Mouse (Mus musculus) megakaryocyte progenitor cell, adult 5-6 weeks (primary cell): ENCODE measurements around the gene Tfcp2. TPM values are rescaled to one million over a fixed set of nuclear protein-coding genes. Genes with fewer than 3 reads are reported as not detected.

ENCODE experiments used
- ATAC-seq: replicated peaks from 2 replicates; pipeline ENCODE4 v1.8.0; 2016; ENCODE audit warnings: mild to moderate bottlenecking, moderate TSS enrichment, inconsistent platforms; ENCODE audit not compliant: poor library complexity
- total RNA-seq, 2 experiments: library from RNA; stranded (forward) in 1 of 2; stranded (reverse) in 1 of 2; fragments of 157-497, 149-512 nt in 1 of 2; fragments of 200-1000 nt in 1 of 2; gene quantifications; 2 replicates each; pipeline versions ENCODE4 v1.2.3 to v1.2.4; 2015 to 2017

Tfcp2 gene
- total RNA-seq, 2 experiments from 2014 or later, result 5.8 to 6.0 TPM

GRCm38 (mm10) chr15:100448572-100448971 lies 103.2 kb downstream of the Tfcp2 start:
- ATAC-seq, result no peak

Other genes starting within 250 kb of the Tfcp2 start
- 15.0 and 17.7 TPM in 2 replicates for gene Mettl7a1, start 247.9 kb downstream of the Tfcp2 start, total RNA-seq (2015)
- gene Mettl7a1, start 247.9 kb downstream of the Tfcp2 start, total RNA-seq (2017), result 49.5 and 63.2 TPM in 2 replicates
- gene Mettl7a3, start 217.1 kb downstream of the Tfcp2 start, total RNA-seq (2015), result not detected in 2 replicates
- gene Mettl7a3, start 217.1 kb downstream of the Tfcp2 start, total RNA-seq (2017), result 0.10 TPM in 1 of 2 replicates, not detected in the other
- gene Methig1, start 198.9 kb downstream of the Tfcp2 start, total RNA-seq (2015), result not detected in 2 replicates
- gene Methig1, start 198.9 kb downstream of the Tfcp2 start, total RNA-seq (2017), result not detected in 2 replicates
- not detected in 2 replicates for gene Mettl7a2, start 198.8 kb downstream of the Tfcp2 start, total RNA-seq (2015)
- gene Mettl7a2, start 198.8 kb downstream of the Tfcp2 start, total RNA-seq (2017), result not detected in 2 replicates
- not detected in 2 replicates for gene Higd1c, start 187.5 kb downstream of the Tfcp2 start, total RNA-seq (2015)
- gene Higd1c, start 187.5 kb downstream of the Tfcp2 start, total RNA-seq (2017), result not detected in 2 replicates
- not detected in 2 replicates for gene Gm5475, start 129.9 kb downstream of the Tfcp2 start, total RNA-seq (2015)
- not detected in 2 replicates for gene Gm5475, start 129.9 kb downstream of the Tfcp2 start, total RNA-seq (2017)
- gene Slc11a2, start 126.9 kb downstream of the Tfcp2 start, total RNA-seq (2015), result 8.2 and 12.0 TPM in 2 replicates
- gene Slc11a2, start 126.9 kb downstream of the Tfcp2 start, total RNA-seq (2017), result 11.0 and 14.6 TPM in 2 replicates
- 35.7 and 37.2 TPM in 2 replicates for gene Letmd1, start 83.0 kb downstream of the Tfcp2 start, total RNA-seq (2015)
- 22.0 and 22.2 TPM in 2 replicates for gene Letmd1, start 83.0 kb downstream of the Tfcp2 start, total RNA-seq (2017)
- gene Csrnp2, start 56.5 kb downstream of the Tfcp2 start, total RNA-seq (2015), result 1.5 and 1.6 TPM in 2 replicates
- 1.7 and 2.7 TPM in 2 replicates for gene Csrnp2, start 56.5 kb downstream of the Tfcp2 start, total RNA-seq (2017)
- gene Pou6f1, start 48.0 kb upstream of the Tfcp2 start, total RNA-seq (2015), result 0.02 and 0.49 TPM in 2 replicates
- gene Pou6f1, start 48.0 kb upstream of the Tfcp2 start, total RNA-seq (2017), result 0.78 TPM in 1 of 2 replicates, not detected in the other
- gene Dazap2, start 63.3 kb upstream of the Tfcp2 start, total RNA-seq (2015), result 334 and 357 TPM in 2 replicates
- gene Dazap2, start 63.3 kb upstream of the Tfcp2 start, total RNA-seq (2017), result 136 and 150 TPM in 2 replicates
- 0.64 and 1.1 TPM in 2 replicates for gene Smagp, start 84.9 kb upstream of the Tfcp2 start, total RNA-seq (2015)
- 0.71 TPM in 1 of 2 replicates, not detected in the other for gene Smagp, start 84.9 kb upstream of the Tfcp2 start, total RNA-seq (2017)
- 129 and 133 TPM in 2 replicates for gene Bin2, start 117.5 kb upstream of the Tfcp2 start, total RNA-seq (2015)
- gene Bin2, start 117.5 kb upstream of the Tfcp2 start, total RNA-seq (2017), result 98.9 and 105 TPM in 2 replicates
- 12.2 and 28.8 TPM in 2 replicates for gene Cela1, start 135.9 kb upstream of the Tfcp2 start, total RNA-seq (2015)
- gene Cela1, start 135.9 kb upstream of the Tfcp2 start, total RNA-seq (2017), result 5.2 and 10.8 TPM in 2 replicates
- gene Galnt6, start 177.4 kb upstream of the Tfcp2 start, total RNA-seq (2015), result 11.7 and 11.9 TPM in 2 replicates
- 28.0 and 29.8 TPM in 2 replicates for gene Galnt6, start 177.4 kb upstream of the Tfcp2 start, total RNA-seq (2017)
- 20.3 and 26.1 TPM in 2 replicates for gene Slc4a8, start 209.7 kb upstream of the Tfcp2 start, total RNA-seq (2015)
- gene Slc4a8, start 209.7 kb upstream of the Tfcp2 start, total RNA-seq (2017), result 21.3 and 22.2 TPM in 2 replicates